Mouse (Mus musculus) brain, embryonic 14.5 days (tissue): ENCODE measurements around the gene Gars. TPM values are rescaled to one million over a fixed set of nuclear protein-coding genes. Genes with fewer than 3 reads are reported as not detected.

ENCODE experiments used
- DNase-seq: peaks from one replicate; pipeline ENCODE4 v3.0.0-alpha.2; 2011; ENCODE audit warnings: low read depth
- CTCF ChIP-seq: fragments of 200-500 bp; IDR thresholded peaks from 2 replicates; pipeline ENCODE4 v1.5.1; 2012; ENCODE audit warnings: inconsistent platforms, mild to moderate bottlenecking, moderate library complexity, borderline replicate concordance; ENCODE audit not compliant: insufficient read depth, insufficient read length; ENCODE audit errors: extremely low read depth
- POLR2A ChIP-seq: fragments of 200-500 bp; IDR thresholded peaks from 2 replicates; pipeline ENCODE4 v1.6.1; 2012; ENCODE audit warnings: mild to moderate bottlenecking, inconsistent platforms, borderline replicate concordance; ENCODE audit not compliant: poor library complexity, insufficient read depth, insufficient read length, severe bottlenecking; ENCODE audit errors: extremely low read depth
- polyA plus RNA-seq: library from polyadenylated mRNA; depleted of rRNA; stranded (reverse); fragments of >200 nt; gene quantifications from 2 replicates; pipeline ENCODE4 v1.2.3, GENCODE M21; 2012

Gars gene
- polyA plus RNA-seq, 1 experiment = 122 TPM

GRCm38 (mm10) chr6:55064477-55064827 lies 26.6 kb downstream of the Gars start:
- TF ChIP-seq POLR2A (no peak), CTCF (no peak)
- DNase-seq = no peak

- TF ChIP-seq CTCF = no peak
- TF ChIP-seq POLR2A = no peak
- no peak for DNase-seq
These were observed 28.1 kb downstream of the Gars start for GRCm38 (mm10) chr6:55065903-55066302.

- DNase-seq = peak; percentile 7
- TF ChIP-seq POLR2A (no peak), CTCF (no peak)
These were observed 38.9 kb downstream of the Gars start for GRCm38 (mm10) chr6:55076561-55077255.

- DNase-seq = no peak
- TF ChIP-seq CTCF = no peak
- TF ChIP-seq POLR2A = no peak
These were observed 43.6 kb downstream of the Gars start for GRCm38 (mm10) chr6:55081379-55081778.

GRCm38 (mm10) chr6:55082261-55083051 lies 44.6 kb downstream of the Gars start:
- DNase-seq = peak; percentile 57
- TF ChIP-seq POLR2A (no peak), CTCF (no peak)

- TF ChIP-seq CTCF = no peak
- TF ChIP-seq POLR2A = no peak
- DNase-seq = peak; percentile 11
These were observed 49.5 kb downstream of the Gars start for GRCm38 (mm10) chr6:55087355-55087754.

GRCm38 (mm10) chr6:55090639-55091038 lies 52.8 kb downstream of the Gars start:
- no peak for DNase-seq
- no peak for TF ChIP-seq POLR2A
- no peak for TF ChIP-seq CTCF

GRCm38 (mm10) chr6:55091396-55091795 lies 53.6 kb downstream of the Gars start:
- no peak for DNase-seq
- no peak for TF ChIP-seq CTCF
- TF ChIP-seq POLR2A = no peak

GRCm38 (mm10) chr6:55093431-55094146 lies 55.8 kb downstream of the Gars start:
- DNase-seq = no peak
- TF ChIP-seq CTCF = no peak
- no peak for TF ChIP-seq POLR2A

- TF ChIP-seq CTCF (no peak), POLR2A (no peak)
- peak; percentile 84 for DNase-seq
These were observed 60.2 kb downstream of the Gars start for GRCm38 (mm10) chr6:55098030-55098429.

GRCm38 (mm10) chr6:55098603-55099002 lies 60.8 kb downstream of the Gars start:
- TF ChIP-seq CTCF = no peak
- DNase-seq = peak; percentile 79

- TF ChIP-seq POLR2A (no peak), CTCF (no peak)
- DNase-seq = peak; percentile 27
These were observed 70.6 kb downstream of the Gars start for GRCm38 (mm10) chr6:55108358-55108757.
